Mouse (Mus musculus) c-Kit-positive CD71-negative TER-119-negative erythroid progenitor cells, embryonic 14.5 days (primary cell): Measurements from ENCODE around the gene Myh1.

Experiments used
- DNase-seq: peaks from one replicate; pipeline ENCODE4 v3.0.0-alpha.2; 2013; ENCODE audit warnings: low read depth

The Myh1 gene

GRCm38 (mm10) chr11:67235639-67236358 lies 35.9 kb downstream of the Myh1 start:
- peak; percentile 8 for DNase-seq

GRCm38 (mm10) chr11:67236799-67237198 lies 36.9 kb downstream of the Myh1 start:
- no peak for DNase-seq

GRCm38 (mm10) chr11:67237481-67238079 lies 37.7 kb downstream of the Myh1 start, which contains the start of gene Myh4:
Myh4 (plus strand) TSS chr11:67238029.
- no peak for DNase-seq

GRCm38 (mm10) chr11:67241051-67241450 lies 41.2 kb downstream of the Myh1 start:
- DNase-seq, result no peak

- no peak for DNase-seq
Measured at GRCm38 (mm10) chr11:67253691-67254090, 53.8 kb downstream of the Myh1 start.

GRCm38 (mm10) chr11:67257048-67257447 lies 57.2 kb downstream of the Myh1 start:
- no peak for DNase-seq

GRCm38 (mm10) chr11:67260956-67261355 lies 61.1 kb downstream of the Myh1 start:
- DNase-seq, result no peak
